Mouse (Mus musculus): Measurements from ENCODE around the gene AL607142.1.

The AL607142.1 gene

GRCm38 (mm10) chr4:120057529-120057928 is 7.3 kb upstream of the AL607142.1 start:
- no peak for DNase-seq

GRCm38 (mm10) chr4:120058157-120058556 is 6.6 kb upstream of the AL607142.1 start:
- no peak for DNase-seq

DNA sequence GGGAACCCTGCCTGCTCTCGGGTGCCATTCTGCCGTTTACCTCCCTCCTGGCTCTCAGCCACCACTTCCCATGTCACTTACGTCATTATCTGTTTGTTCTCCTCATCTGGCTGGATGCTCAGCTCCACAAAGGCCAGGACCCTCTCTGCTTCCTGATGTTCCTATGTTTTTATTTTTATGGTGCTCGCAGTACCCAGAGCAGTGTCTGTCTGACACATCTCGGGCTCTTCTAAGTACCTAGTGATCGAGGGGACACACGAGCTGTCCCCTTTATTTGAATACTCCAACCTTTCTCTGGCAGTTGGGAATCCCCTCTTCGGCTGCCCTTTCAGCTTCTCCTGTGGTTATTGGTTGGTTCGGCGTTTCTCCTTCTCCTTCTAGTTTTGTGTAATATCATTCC is 6.0 kb upstream of the AL607142.1 start:
- peak in 1 of 2 experiments; percentile 34 for DNase-seq

DNA sequence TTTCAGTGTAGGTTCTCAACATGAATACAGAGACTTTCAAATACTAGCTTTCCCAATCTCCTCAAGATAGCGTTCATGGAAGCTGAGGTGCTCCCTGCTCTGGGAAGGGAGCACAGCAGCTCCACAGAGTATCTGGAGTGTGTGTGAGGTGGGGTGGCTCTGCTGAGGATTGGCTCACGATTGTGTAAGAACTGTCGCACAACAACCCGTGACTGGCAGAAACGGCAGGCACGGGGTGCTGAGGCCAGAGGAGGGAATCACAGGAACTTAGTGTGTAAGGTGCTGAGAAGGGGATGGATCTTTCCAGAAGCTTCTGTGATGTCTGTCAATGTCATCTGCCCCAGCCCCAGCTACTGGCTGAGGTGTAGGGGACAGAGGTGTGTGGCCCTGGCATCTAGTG is 3.1 kb upstream of the AL607142.1 start:
- no peak for DNase-seq

DNA sequence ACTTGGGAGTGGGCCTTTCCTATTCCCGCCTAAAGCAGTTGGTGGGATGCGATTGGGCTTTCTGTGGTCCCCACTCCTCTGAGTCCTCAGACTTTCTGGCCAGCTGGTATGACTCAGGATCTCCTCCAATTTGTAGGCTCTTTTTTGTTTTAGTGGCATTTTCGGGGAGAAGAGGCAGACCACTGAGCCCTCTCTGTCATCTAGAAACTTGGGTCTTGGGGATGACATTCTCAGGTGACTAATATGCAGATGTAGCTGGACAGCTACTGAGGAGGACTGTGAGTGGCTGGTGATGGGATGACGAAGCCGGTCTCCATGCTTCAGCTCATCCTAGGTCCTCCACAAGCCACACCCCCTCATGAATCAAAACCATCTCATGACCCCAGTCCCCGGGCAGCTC is 2.6 kb upstream of the AL607142.1 start:
- no peak for DNase-seq

- DNase-seq = no peak
These were observed 2.0 kb upstream of the AL607142.1 start for GRCm38 (mm10) chr4:120062754-120063153.

DNA sequence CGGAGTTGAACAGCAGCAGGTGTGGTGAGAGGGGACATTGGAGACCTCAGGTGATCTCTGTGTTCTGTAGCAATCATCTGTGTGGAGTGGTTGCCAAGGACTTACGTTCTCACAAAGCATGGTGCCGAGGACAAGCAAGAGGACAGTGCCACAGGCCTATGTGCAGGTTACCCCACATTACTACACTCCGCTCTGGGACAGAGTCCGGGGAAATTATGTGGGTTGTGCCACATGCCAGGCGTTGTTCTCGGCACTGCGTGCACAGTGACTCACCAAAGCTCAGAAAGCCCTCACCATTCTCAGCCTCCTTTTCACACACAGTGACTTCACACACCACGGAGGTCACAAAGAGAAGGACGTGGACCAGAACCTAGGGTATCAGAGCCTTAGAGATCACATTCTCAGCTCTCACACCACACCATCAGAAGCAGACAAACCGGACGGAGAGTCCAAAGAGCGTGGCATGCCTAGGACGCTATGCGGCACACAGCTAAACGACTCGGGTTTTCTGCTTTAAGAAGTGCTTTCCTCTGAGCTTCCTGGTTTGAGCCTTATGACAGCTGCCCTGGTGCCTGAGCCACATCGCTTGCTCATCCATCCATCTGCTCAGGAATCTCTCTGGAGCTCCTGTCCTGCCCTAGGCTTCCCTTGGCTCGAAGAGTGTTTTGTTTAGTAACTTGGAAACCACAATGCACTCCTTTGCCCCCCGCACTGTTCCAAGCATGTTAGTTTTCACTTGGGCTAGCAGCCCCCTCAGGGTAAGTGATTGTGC is 1.3 kb upstream of the AL607142.1 start:
- DNase-seq = no peak

- DNase-seq = peak in 1 of 2 experiments; percentile 33
These were observed 2.2 kb downstream of the AL607142.1 start for GRCm38 (mm10) chr4:120066841-120067591.

GRCm38 (mm10) chr4:120067592-120068235 is 2.9 kb downstream of the AL607142.1 start:
- peak in 1 of 2 experiments; percentile 40 for DNase-seq

DNA sequence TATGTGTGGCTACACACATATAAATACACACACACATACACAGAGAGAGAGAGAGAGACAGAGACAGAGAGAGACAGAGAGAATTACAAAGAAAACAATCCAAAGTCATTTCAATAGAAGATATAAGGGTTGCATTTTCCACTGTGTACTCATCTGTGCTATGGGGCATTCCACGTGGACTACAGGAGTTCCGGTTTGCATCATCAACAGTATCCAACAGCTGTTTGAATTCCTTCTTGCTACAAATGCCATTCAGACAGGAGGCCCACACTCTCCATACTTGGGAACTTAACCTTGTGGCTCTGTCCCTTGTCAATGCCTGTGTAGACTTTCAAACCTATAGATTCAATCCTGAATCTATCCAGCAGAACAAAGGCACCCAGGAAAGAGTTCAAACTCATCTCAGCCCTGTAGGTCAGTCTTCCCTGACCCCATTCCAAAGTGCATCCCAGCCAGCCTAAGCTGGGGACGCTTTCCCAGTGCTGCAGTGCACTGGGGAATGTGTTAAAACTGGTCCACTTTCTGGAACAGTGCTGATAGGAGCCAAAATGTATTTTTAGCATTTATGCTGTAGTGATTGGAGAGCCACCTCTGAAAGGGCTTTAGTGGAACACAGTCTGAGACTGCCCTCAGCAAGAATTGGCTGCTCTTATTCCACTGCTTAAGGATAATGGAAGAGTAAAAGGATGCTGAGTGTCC is 4.2 kb downstream of the AL607142.1 start:
- no peak for DNase-seq

DNA sequence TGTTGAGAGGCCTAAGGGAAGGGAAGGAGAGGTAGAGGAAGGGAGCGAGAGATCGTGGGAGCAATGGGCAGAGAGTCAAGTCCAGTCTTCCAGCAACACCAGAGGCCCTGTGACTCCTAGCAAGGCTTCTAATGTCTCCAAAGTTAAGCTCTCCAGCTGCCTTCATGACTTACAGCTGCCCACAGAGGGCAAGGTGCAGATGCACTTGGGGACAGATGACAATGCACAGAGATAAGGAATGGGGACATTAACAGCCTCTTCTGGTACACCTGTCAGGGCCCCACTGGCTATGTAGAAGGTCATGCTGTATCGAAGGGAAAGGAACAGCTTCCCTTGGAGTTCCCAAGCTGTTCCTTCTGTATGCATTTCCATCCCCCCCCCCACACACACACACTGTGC is 4.8 kb downstream of the AL607142.1 start:
- DNase-seq = no peak

DNA sequence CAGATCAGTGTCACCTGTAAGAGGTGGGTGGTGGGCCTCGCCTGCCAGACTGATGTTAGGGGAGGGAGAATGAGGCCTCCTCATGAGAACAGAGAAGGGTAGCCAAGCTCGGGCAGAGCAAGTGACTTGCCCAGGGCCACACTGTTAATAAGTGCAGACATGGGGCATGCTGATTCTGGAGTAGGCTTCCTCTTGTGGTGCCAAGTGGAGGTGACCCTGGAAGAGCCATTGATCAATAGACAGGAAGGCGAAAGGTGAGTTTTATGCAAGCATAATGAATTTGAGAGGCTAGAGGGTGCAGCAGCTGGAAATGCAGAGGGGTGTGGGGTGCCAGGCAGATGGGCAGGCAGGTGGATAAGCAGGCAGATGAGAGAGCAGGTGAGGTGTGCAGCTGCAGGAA is 6.6 kb downstream of the AL607142.1 start:
- no peak for DNase-seq

GRCm38 (mm10) chr4:120071842-120072507 is 7.2 kb downstream of the AL607142.1 start:
- peak in 1 of 2 experiments; percentile 32 for DNase-seq

DNA sequence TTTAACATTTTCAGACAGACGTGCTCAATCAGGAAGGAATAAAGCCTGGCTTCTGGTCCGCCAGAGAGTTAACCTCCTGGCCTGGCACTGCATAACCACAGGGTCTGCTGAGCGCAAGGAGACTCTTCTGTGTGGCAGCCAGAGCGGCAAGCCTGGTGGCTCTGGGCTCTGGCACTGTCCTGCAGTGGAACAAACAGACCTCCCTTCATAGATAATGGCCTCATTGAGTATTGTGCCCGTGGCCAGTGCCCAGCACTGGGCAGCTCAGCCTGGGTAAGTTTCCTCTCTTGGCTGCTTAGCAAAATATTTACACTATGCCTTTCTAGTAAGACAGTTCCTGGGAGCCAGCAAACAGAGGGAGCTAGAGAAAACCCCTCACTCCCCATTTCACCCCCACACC is 9.3 kb downstream of the AL607142.1 start:
- DNase-seq = peak; percentile 41 to 52

GRCm38 (mm10) chr4:120077322-120077721 is 12.5 kb downstream of the AL607142.1 start:
- no peak for DNase-seq

DNA sequence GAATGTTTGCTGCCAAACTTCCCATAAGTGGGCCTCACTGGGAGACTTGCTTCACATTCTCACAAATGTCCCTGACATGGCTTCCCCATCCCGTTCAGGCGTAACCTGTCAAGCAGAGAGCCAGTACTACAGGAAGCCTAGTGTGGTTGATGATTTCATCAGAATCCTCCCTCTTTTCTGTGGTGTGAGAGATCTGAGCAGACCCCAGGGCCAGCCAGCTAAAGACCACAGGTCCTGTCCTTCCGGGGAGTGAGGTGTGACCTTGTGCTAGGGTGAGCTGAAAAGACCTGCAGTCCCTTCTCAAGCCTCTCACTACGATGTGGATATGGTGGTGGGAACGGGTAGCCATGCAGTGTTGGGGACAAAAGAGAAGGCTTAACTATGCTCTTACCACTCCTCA is 17.7 kb downstream of the AL607142.1 start:
- DNase-seq = no peak

GRCm38 (mm10) chr4:120083700-120084099 is 18.9 kb downstream of the AL607142.1 start:
- no peak for DNase-seq

GRCm38 (mm10) chr4:120089536-120089935 is 24.7 kb downstream of the AL607142.1 start:
- DNase-seq = peak; percentile 78 to 82

- DNase-seq = peak; percentile 53 to 62
These were observed 27.4 kb downstream of the AL607142.1 start for GRCm38 (mm10) chr4:120091997-120092783.

GRCm38 (mm10) chr4:120096935-120097334 is 32.1 kb downstream of the AL607142.1 start:
- no peak for DNase-seq

GRCm38 (mm10) chr4:120101186-120101585 is 36.4 kb downstream of the AL607142.1 start:
- no peak for DNase-seq
